Mouse (Mus musculus) liver, embryonic 11.5 days (tissue): ENCODE results near the gene Ptprg. TPM values are rescaled to one million over a fixed set of nuclear protein-coding genes. Genes with fewer than 3 reads are reported as not detected.

Experiments used
- ATAC-seq: fragments of 200-750 bp; cut with Nextera tagmentation; replicated peaks from 2 replicates; pipeline ENCODE4 v1.8.0; 2017; ENCODE audit warnings: moderate number of reproducible peaks, mild to moderate bottlenecking, moderate TSS enrichment, moderate library complexity; ENCODE audit not compliant: low FRiP score
- DNase-seq: peaks from one replicate; pipeline ENCODE4 v3.0.0-alpha.2; 2017; ENCODE audit warnings: low spot score
- H3K27ac ChIP-seq: fragments of 300-500 bp; sonication (generic); 2 replicates; pipeline ENCODE4 v1.5.1; 2014; ENCODE audit warnings: mild to moderate bottlenecking, low read depth, low read length, control low read depth
- H3K27me3 ChIP-seq: fragments of 300-500 bp; sonication (generic); replicated peaks from 2 replicates; pipeline ENCODE4 v1.6.1; 2014; ENCODE audit warnings: low read length, mixed read lengths; ENCODE audit not compliant: control insufficient read depth, insufficient read depth
- H3K36me3 ChIP-seq: fragments of 300-500 bp; sonication (generic); 2 replicates; pipeline ENCODE4 v1.6.1; 2014; ENCODE audit warnings: mild to moderate bottlenecking, low read length, moderate library complexity, mixed read lengths; ENCODE audit not compliant: control insufficient read depth, insufficient read depth
- H3K4me1 ChIP-seq: fragments of 300-500 bp; sonication (generic); replicated peaks from 2 replicates; pipeline ENCODE4 v1.6.1; 2014; ENCODE audit warnings: low read length, mixed read lengths; ENCODE audit not compliant: control insufficient read depth, insufficient read depth
- H3K4me2 ChIP-seq: fragments of 300-500 bp; sonication (generic); 2 replicates; pipeline ENCODE4 v1.6.1; 2014; ENCODE audit warnings: mild to moderate bottlenecking, control low read depth, moderate library complexity
- H3K4me3 ChIP-seq: fragments of 300-500 bp; sonication (generic); 2 replicates; pipeline ENCODE4 v1.5.1; 2014; ENCODE audit warnings: low read depth, low read length, control low read depth
- H3K9ac ChIP-seq: fragments of 300-500 bp; sonication (generic); 2 replicates; pipeline ENCODE4 v1.6.1; 2014; ENCODE audit warnings: low read depth, low read length, control low read depth
- H3K9me3 ChIP-seq: fragments of 300-500 bp; sonication (generic); 2 replicates; pipeline ENCODE4 v1.6.1; 2016; ENCODE audit warnings: low read length, inconsistent platforms, mixed read lengths; ENCODE audit not compliant: control insufficient read depth
- WGBS: fragments of 180-500 bp; shearing (Covaris S2); extraction: QIAGEN DNeasy Blood & Tissue Kit; methylation state at CpG from one replicate; pipeline ENCODE4 v1.1.7; 2014; 5-methylcytosine and 5-hydroxymethylcytosine counted together
- polyA plus RNA-seq: library from polyadenylated mRNA; unstranded; fragments of >200 nt; fragmentation: Nextera tagmentation; extraction: Ambion mirVana; gene quantifications from 2 replicates; pipeline ENCODE4 v1.2.1, GENCODE M21; 2014

Gene Ptprg
- polyA plus RNA-seq, 1 experiment from 2014 or later, result 8.6 TPM

- DNase-seq (no peak), ATAC-seq (no peak)
- Histone ChIP-seq H3K9ac (no peak overlapping the region), H3K27ac (no peak overlapping the region; the same call in 1 of the 2 replicates), H3K4me3 (no peak overlapping the region), H3K36me3 (no peaks in the 10 kb centered on the region), H3K4me2 (no peak overlapping the region), H3K27me3 (no peaks in the 10 kb centered on the region), H3K9me3 (no peaks in the 10 kb centered on the region), H3K4me1 (no peaks in the 10 kb centered on the region)
- WGBS, result 73% methylated on average over 2 of the region's 2 CpGs
Measured at GRCm38 (mm10) chr14:12105156-12105430, 551.8 kb downstream of the Ptprg start.

- no peaks in the 10 kb centered on the region for H3K36me3 ChIP-seq
- ATAC-seq, result no peak
- no peak overlapping the region for H3K4me3 ChIP-seq
- DNase-seq, result no peak
- no peaks in the 10 kb centered on the region for H3K27me3 ChIP-seq
- H3K4me1 ChIP-seq, result no peaks in the 10 kb centered on the region
- WGBS, result 86% methylated on average over 3 of the region's 3 CpGs
- no peak overlapping the region for H3K27ac ChIP-seq
- H3K4me2 ChIP-seq, result no peak overlapping the region
- H3K9me3 ChIP-seq, result no peaks in the 10 kb centered on the region
- no peak overlapping the region for H3K9ac ChIP-seq
Measured at GRCm38 (mm10) chr14:12105593-12105992, 552.3 kb downstream of the Ptprg start.

GRCm38 (mm10) chr14:12107459-12107858 is 554.1 kb downstream of the Ptprg start:
- Histone ChIP-seq H3K36me3 (no peaks in the 10 kb centered on the region), H3K4me2 (no peak overlapping the region), H3K9ac (no peak overlapping the region), H3K9me3 (no peaks in the 10 kb centered on the region), H3K27ac (no peak overlapping the region), H3K4me3 (no peak overlapping the region), H3K27me3 (no peaks in the 10 kb centered on the region), H3K4me1 (no peaks in the 10 kb centered on the region)
- 75% methylated on average over 7 of the region's 7 CpGs for WGBS
- DNase-seq, result no peak
- no peak for ATAC-seq

GRCm38 (mm10) chr14:12107991-12108390 is 554.7 kb downstream of the Ptprg start:
- Histone ChIP-seq H3K4me2 (no peak overlapping the region), H3K4me1 (peaks cover 3% of the 10 kb centered on the region; the same call in 1 of the 2 replicates), H3K27me3 (no peaks in the 10 kb centered on the region), H3K27ac (no peak overlapping the region), H3K9me3 (no peaks in the 10 kb centered on the region), H3K4me3 (no peak overlapping the region), H3K9ac (no peak overlapping the region), H3K36me3 (no peaks in the 10 kb centered on the region)
- DNase-seq, result no peak
- no peak for ATAC-seq
- WGBS, result 69% methylated on average over 7 of the region's 7 CpGs

DNA sequence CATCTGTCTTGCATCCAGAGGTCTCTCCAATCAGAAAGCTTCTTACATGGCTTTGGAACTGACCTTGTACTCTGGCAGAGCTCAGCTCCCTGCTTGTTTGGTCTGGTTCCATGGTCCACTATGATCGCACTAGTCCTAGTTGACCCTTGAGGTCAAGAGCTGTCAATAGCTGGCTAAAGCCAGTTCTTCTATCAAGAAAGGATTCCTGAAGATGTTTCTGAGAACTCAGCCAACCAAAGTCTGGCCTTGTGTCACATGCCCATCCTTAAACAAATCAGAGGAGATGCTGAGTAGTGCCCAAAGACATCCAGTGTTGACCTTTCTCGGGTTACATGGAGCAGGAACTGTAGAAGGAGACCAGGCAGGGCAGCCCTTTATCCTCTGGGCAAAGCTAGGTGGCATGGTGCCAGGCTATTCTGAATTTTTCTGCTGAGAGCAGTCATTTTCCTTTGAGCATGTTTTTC is 559.2 kb downstream of the Ptprg start:
- ATAC-seq (no peak; the same call in 1 of the 2 replicates), DNase-seq (no peak)
- no peak overlapping the region for H3K9ac ChIP-seq
- no peaks in the 10 kb centered on the region for H3K36me3 ChIP-seq
- WGBS, result 65% methylated on average over 2 of the region's 2 CpGs
- H3K27ac ChIP-seq, result no peak overlapping the region
- no peaks in the 10 kb centered on the region for H3K9me3 ChIP-seq
- H3K4me2 ChIP-seq, result no peak overlapping the region
- no peaks in the 10 kb centered on the region for H3K27me3 ChIP-seq
- H3K4me3 ChIP-seq, result no peak overlapping the region
- H3K4me1 ChIP-seq, result peaks cover 3% of the 10 kb centered on the region; the same call in 1 of the 2 replicates

DNA sequence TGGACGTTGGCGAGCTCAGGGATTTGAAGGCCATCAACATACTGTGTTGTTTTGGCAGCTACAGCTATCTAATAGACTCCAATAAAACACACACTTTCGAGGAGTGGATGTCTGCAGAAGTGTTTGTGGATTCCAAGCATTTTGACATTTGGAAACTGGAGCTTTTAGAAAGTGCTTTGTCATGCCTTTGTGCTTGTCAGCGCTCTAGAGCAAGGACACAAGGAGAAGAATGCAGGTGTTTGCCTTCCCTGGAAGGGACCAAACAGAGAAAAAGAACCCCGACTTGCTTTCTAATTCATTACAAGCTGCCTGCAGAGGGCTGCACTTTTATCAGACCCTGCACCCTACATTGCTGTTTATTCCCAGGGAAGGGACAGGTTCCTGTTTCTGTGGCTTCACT is 560.0 kb downstream of the Ptprg start:
- Histone ChIP-seq H3K36me3 (no peaks in the 10 kb centered on the region), H3K27me3 (no peaks in the 10 kb centered on the region), H3K4me2 (no peak overlapping the region), H3K4me3 (no peak overlapping the region), H3K4me1 (peaks cover 3% of the 10 kb centered on the region; the same call in 1 of the 2 replicates), H3K27ac (no peak overlapping the region), H3K9ac (no peak overlapping the region), H3K9me3 (no peaks in the 10 kb centered on the region)
- DNase-seq, result no peak
- ATAC-seq, result no peak
- WGBS, result 54% methylated on average over 5 of the region's 5 CpGs

GRCm38 (mm10) chr14:12114016-12114415 is 560.7 kb downstream of the Ptprg start:
- Histone ChIP-seq H3K9ac (no peak overlapping the region), H3K4me1 (peaks cover 3% of the 10 kb centered on the region; the same call in 1 of the 2 replicates), H3K9me3 (no peaks in the 10 kb centered on the region), H3K36me3 (no peaks in the 10 kb centered on the region), H3K4me2 (no peak overlapping the region), H3K27ac (no peak overlapping the region), H3K4me3 (no peak overlapping the region), H3K27me3 (no peaks in the 10 kb centered on the region)
- no peak for ATAC-seq
- no peak for DNase-seq
- 64% methylated on average over 6 of the region's 6 CpGs for WGBS

- Histone ChIP-seq H3K4me1 (no peaks in the 10 kb centered on the region), H3K9me3 (no peaks in the 10 kb centered on the region), H3K27ac (no peak overlapping the region), H3K36me3 (no peaks in the 10 kb centered on the region), H3K9ac (no peak overlapping the region), H3K4me2 (no peak overlapping the region), H3K4me3 (no peak overlapping the region), H3K27me3 (no peaks in the 10 kb centered on the region)
- WGBS, result 83% methylated on average over 8 of the region's 8 CpGs
- ATAC-seq (no peak), DNase-seq (no peak)
Measured at GRCm38 (mm10) chr14:12119260-12119659, 565.9 kb downstream of the Ptprg start.

DNA sequence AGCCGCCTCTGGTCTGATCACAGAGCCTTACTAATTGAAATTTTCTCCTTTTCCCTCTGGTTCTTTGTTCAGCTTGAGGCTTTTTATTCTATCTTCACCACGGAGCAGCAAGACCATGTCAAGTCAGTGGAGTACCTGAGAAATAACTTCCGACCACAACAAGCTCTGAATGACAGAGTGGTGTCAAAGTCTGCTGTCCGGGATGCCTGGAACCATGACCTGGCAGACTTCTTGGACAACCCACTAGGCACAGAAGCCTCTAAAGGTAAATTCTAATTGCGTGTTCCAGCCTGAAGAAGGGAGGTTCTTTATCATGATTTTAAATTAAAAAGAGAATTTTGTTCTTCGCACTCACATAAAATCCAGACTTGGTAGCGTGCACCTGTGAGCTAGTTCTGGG is 568.6 kb downstream of the Ptprg start:
- 90% methylated on average over 7 of the region's 7 CpGs for WGBS
- Histone ChIP-seq H3K4me1 (no peaks in the 10 kb centered on the region), H3K36me3 (no peaks in the 10 kb centered on the region), H3K4me2 (no peak overlapping the region), H3K27ac (no peak overlapping the region), H3K9ac (no peak overlapping the region), H3K27me3 (no peaks in the 10 kb centered on the region), H3K9me3 (no peaks in the 10 kb centered on the region), H3K4me3 (no peak overlapping the region)
- ATAC-seq, result no peak
- DNase-seq, result no peak
